ENCODE assay signal across 10 mouse cellular contexts in genomic region chr2:105127531-105128480, GRCm38 (mm10). TPM values are rescaled to one million over a fixed set of nuclear protein-coding genes. Genes with fewer than 3 reads are reported as not detected.
DNase-seq lines count a peak whose midpoint lies in the region; ATAC-seq and TF ChIP-seq lines count a peak whose summit lies in the region.
"Had no signal": no experiment of that assay in that cellular context is flagged by ENCODE, and none has a peak within 500 bp of the region (broad histone marks: within the 10 kb centered on the region; RNA-seq: fewer than 3 reads in every experiment).

No protein-coding gene starts in this region.

- TF ChIP-seq CTCF in liver, postnatal 0 days (IDR thresholded peaks at IDR 0.05; ENCODE audit: low read depth), result no peak

- no peak overlapping the region for H3K4me2 ChIP-seq in hindbrain, embryonic 14.5 days (replicated peaks)
- no peak overlapping the region; the same call in 1 of the 2 replicates for H3K4me2 ChIP-seq in hindbrain, embryonic 16.5 days (ENCODE audit: low read length)
- H3K4me2 ChIP-seq in heart, embryonic 13.5 days, result peak overlapping the region; percentile 67
- peak overlapping the region; percentile 49 for H3K4me2 ChIP-seq in liver, postnatal 0 days (ENCODE audit: low read depth, low read length)

- ATAC-seq in hindbrain, embryonic 14.5 days (ENCODE audit: low FRiP score), result no peak
- no peak for ATAC-seq in hindbrain, embryonic 16.5 days
- no peak for ATAC-seq in heart, embryonic 13.5 days (ENCODE audit: extremely low read depth, insufficient number of reproducible peaks, low FRiP score, low TSS enrichment)
- ATAC-seq in liver, postnatal 0 days, result no peak

- WGBS in hindbrain, embryonic 14.5 days, result 1% methylated on average over 52 of the region's 52 CpGs
- 1% methylated on average over 52 of the region's 52 CpGs for WGBS in hindbrain, embryonic 16.5 days
- 2% methylated on average over 52 of the region's 52 CpGs for WGBS in heart, embryonic 13.5 days
- WGBS in liver, postnatal 0 days (ENCODE audit: insufficient replicate concordance), result 3% methylated on average over 52 of the region's 52 CpGs

- H3K27me3 ChIP-seq in hindbrain, embryonic 14.5 days (ENCODE audit: control insufficient read depth, insufficient read depth, low read length), result peaks cover 96% of the 10 kb centered on the region
- H3K27me3 ChIP-seq in hindbrain, embryonic 16.5 days (replicated peaks; ENCODE audit: control insufficient read depth, insufficient read depth, low read length), result peaks cover 70% of the 10 kb centered on the region
- H3K27me3 ChIP-seq in heart, embryonic 13.5 days (replicated peaks), result peaks cover 99% of the 10 kb centered on the region
- H3K27me3 ChIP-seq in liver, postnatal 0 days (ENCODE audit: insufficient read depth, low read length), result peaks cover 100% of the 10 kb centered on the region

- no peaks in the 10 kb centered on the region for H3K4me1 ChIP-seq in hindbrain, embryonic 14.5 days (replicated peaks; ENCODE audit: control insufficient read depth, insufficient read depth, low read length)
- H3K4me1 ChIP-seq in hindbrain, embryonic 16.5 days (ENCODE audit: control insufficient read depth, insufficient read depth, low read depth, low read length), result peaks cover 8% of the 10 kb centered on the region; the same call in 1 of the 2 replicates
- H3K4me1 ChIP-seq in heart, embryonic 13.5 days, result peaks cover 42% of the 10 kb centered on the region
- H3K4me1 ChIP-seq in liver, postnatal 0 days (ENCODE audit: insufficient read depth), result peaks cover 11% of the 10 kb centered on the region

- H3K36me3 ChIP-seq in hindbrain, embryonic 14.5 days (replicated peaks; ENCODE audit: control insufficient read depth, insufficient read depth), result no peaks in the 10 kb centered on the region
- no peaks in the 10 kb centered on the region for H3K36me3 ChIP-seq in hindbrain, embryonic 16.5 days (ENCODE audit: control insufficient read depth, insufficient read depth, low read length)
- no peaks in the 10 kb centered on the region for H3K36me3 ChIP-seq in heart, embryonic 13.5 days
- no peaks in the 10 kb centered on the region for H3K36me3 ChIP-seq in liver, postnatal 0 days (replicated peaks; ENCODE audit: insufficient read depth, low read length)
- H3K36me3 ChIP-seq: G1E had no signal

- H3K9ac ChIP-seq in hindbrain, embryonic 14.5 days, result no peak overlapping the region
- H3K9ac ChIP-seq in hindbrain, embryonic 16.5 days (ENCODE audit: low read depth, low read length), result no peak overlapping the region
- peak overlapping the region; percentile 84 for H3K9ac ChIP-seq in heart, embryonic 13.5 days
- H3K9ac ChIP-seq in liver, postnatal 0 days (replicated peaks), result no peak overlapping the region

- H3K4me3 ChIP-seq in hindbrain, embryonic 14.5 days (replicated peaks; ENCODE audit: low read length), result 0 out of 2 replicates have a peak overlapping the region, but pooled peaks have one; percentile 3
- H3K4me3 ChIP-seq in hindbrain, embryonic 16.5 days (ENCODE audit: low read length), result no peak overlapping the region
- peak overlapping the region; percentile 58 for H3K4me3 ChIP-seq in heart, embryonic 13.5 days
- H3K4me3 ChIP-seq in liver, postnatal 0 days (ENCODE audit: low read depth, low read length), result peak overlapping the region; percentile 40
- H3K4me3 ChIP-seq: myocyte had no signal

- DNase-seq in hindbrain, embryonic 14.5 days (ENCODE audit: low spot score), result no peak
- DNase-seq in ZHBTc4 (ENCODE audit: low read depth, low spot score), result peak; percentile 69
- no peak for DNase-seq in liver, postnatal 0 days
- no peak for DNase-seq in frontal cortex, postnatal 36 days (ENCODE audit: low spot score in 2 of 2)
- no peak for DNase-seq in lung, postnatal 36 days
- no peak for DNase-seq in gastrocnemius, adult 18-20 months (ENCODE audit: low spot score)

- H3K9me3 ChIP-seq in hindbrain, embryonic 14.5 days (ENCODE audit: control insufficient read depth, low read length), result no peaks in the 10 kb centered on the region
- no peaks in the 10 kb centered on the region for H3K9me3 ChIP-seq in hindbrain, embryonic 16.5 days (ENCODE audit: control insufficient read depth, low read length)
- H3K9me3 ChIP-seq in heart, embryonic 13.5 days, result no peaks in the 10 kb centered on the region
- no peaks in the 10 kb centered on the region for H3K9me3 ChIP-seq in liver, postnatal 0 days (ENCODE audit: low read length)

- no peak overlapping the region for H3K27ac ChIP-seq in hindbrain, embryonic 14.5 days
- H3K27ac ChIP-seq in hindbrain, embryonic 16.5 days (ENCODE audit: low read depth, low read length), result no peak overlapping the region
- peak overlapping the region; percentile 76 for H3K27ac ChIP-seq in heart, embryonic 13.5 days (replicated peaks)
- no peak overlapping the region for H3K27ac ChIP-seq in liver, postnatal 0 days (ENCODE audit: low read depth)

- no peak for TF ChIP-seq EP300 in liver, postnatal 0 days (IDR thresholded peaks at IDR 0.05; ENCODE audit: low read depth)

RNA-seq across cellular contexts. Expression of gene Wt1, which starts 1.5 kb away (rescaled TPM):
- 0.97 and 1.5 TPM in 2 replicates for polyA plus RNA-seq in hindbrain, embryonic 14.5 days (2014; fragmentation: Nextera tagmentation; extraction: Ambion mirVana)
- polyA plus RNA-seq in hindbrain, embryonic 16.5 days (2015; fragmentation: Nextera tagmentation; extraction: Ambion mirVana), result 0.75 and 0.94 TPM in 2 replicates
- polyA plus RNA-seq in heart, embryonic 13.5 days (2015; fragmentation: Nextera tagmentation; extraction: Ambion mirVana), result 22.2 and 26.1 TPM in 2 replicates
- 0.86 and 1.1 TPM in 2 replicates for polyA plus RNA-seq in liver, postnatal 0 days (2015; fragmentation: Nextera tagmentation; extraction: Ambion mirVana)
- total RNA-seq in gastrocnemius, adult 18-20 months (2021), result under 1 TPM in 1 of 2 experiments, not detected in 1; 0.09 TPM
- polyA plus RNA-seq: G1E, myocyte had no signal

RNA-seq across cellular contexts. Expression of gene Gm11060, which starts 36.0 kb away (rescaled TPM):
- not detected in 2 replicates for polyA plus RNA-seq in hindbrain, embryonic 14.5 days (2014; fragmentation: Nextera tagmentation; extraction: Ambion mirVana)
- not detected in 2 replicates for polyA plus RNA-seq in hindbrain, embryonic 16.5 days (2015; fragmentation: Nextera tagmentation; extraction: Ambion mirVana)
- not detected in 2 replicates for polyA plus RNA-seq in heart, embryonic 13.5 days (2015; fragmentation: Nextera tagmentation; extraction: Ambion mirVana)
- not detected in 2 replicates for polyA plus RNA-seq in liver, postnatal 0 days (2015; fragmentation: Nextera tagmentation; extraction: Ambion mirVana)
- total RNA-seq in gastrocnemius, adult 18-20 months (2021), result not detected
- total RNA-seq: G1E had no signal
- polyA plus RNA-seq: G1E, myocyte had no signal

Comparison
In these comparisons a context has a peak if more than half of its experiments do, and no peak if none do; other contexts are left out.
1. H3K4me2 ChIP-seq: peak in heart, embryonic 13.5 days (single experiment) and liver, postnatal 0 days (single experiment); none in hindbrain, embryonic 14.5 days (single experiment) and hindbrain, embryonic 16.5 days (single experiment).